Mouse (Mus musculus) right cerebral cortex, postnatal 14 days (tissue): ENCODE data around the gene Lrrc72.
"Not testable (repeated sequence)": the region's sequence is repeated elsewhere in the genome, so short reads cannot be mapped to it uniquely, and the experiment has no call there.

Experiments
- DNase-seq: peaks from one replicate; pipeline ENCODE4 v3.0.0; 2022

Gene Lrrc72

DNA sequence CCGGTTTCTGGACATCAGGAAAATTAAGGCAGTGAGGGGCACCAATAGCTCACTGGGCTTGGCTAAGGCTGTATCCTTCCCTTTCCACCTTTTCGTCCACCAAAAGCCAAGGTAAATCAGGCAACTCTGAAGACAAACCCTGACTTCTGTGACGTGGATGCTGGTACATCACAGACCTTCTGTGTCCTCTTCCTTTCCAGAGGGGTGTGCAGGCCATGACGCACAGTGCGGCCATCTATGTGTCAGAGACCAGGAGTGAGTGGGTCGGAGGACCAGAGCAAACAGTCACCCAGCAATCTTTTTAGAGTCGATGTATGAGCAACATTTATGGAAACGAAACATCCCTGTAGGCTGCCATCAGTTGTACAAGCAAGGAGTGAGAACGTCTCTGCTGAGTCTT is at the start of gene Lrrc72:
Gene Lrrc72, minus strand, starts transcription at position 101 of the 400 bp plus-strand sequence.
- DNase-seq: no peak

DNA sequence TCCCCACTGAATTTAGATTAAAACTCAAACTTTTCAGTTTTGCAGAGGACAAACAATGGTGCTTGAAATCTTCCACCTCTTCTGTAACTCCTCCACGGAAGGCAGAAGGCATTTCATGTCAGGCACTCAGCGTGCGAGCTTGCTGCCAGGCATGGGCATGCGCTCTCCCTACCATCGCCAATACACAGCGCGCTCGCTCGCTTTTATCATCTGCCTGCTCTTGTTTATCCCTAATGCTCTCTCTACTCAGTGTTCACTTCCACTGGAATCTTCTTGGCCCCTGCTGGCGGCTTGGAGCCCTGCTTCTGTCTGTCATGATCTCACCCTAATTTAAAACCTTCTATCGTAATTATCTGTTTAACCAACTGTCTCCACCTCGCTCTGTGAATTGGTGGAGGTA is 49.1 kb upstream of the Lrrc72 start:
- no peak for DNase-seq

DNA sequence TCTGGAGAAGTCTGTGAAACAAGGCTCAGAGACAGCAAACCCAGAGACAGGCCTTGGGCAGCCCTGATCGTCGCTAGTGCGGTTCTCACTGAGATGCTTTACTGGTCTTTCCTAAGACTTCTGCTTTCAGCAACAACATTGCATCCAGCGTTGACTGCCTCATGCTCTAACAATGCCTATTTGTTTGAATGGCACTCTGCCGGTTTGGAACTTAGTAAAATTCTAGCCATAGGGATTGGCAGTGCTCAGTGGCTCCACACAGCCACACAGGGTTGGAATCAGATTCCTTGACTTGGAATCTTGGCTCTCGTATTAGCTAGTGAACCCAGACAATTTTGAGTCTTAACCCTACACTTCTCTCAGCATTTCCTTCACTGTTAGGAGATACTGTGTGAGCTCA is 38.1 kb upstream of the Lrrc72 start:
- DNase-seq: no peak

DNA sequence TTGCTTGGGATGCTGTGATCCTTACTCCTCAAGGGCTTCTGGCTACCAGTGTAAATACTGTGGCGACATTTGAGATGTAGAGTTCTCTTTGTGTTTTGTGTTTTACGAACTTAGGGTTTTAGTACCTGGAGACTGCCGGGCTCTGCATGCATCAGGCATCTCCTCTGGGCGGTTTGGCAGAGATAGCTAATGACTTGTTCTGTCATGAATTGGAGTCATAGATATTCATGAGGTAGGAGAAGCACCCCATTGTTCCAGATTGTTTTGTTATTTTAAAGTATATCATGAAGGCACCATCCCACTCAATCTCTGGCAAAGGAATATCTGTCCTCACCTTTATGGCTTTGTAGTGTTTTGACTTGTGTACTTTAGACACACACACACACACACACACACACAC is 37.3 kb upstream of the Lrrc72 start:
- DNase-seq: no peak

DNA sequence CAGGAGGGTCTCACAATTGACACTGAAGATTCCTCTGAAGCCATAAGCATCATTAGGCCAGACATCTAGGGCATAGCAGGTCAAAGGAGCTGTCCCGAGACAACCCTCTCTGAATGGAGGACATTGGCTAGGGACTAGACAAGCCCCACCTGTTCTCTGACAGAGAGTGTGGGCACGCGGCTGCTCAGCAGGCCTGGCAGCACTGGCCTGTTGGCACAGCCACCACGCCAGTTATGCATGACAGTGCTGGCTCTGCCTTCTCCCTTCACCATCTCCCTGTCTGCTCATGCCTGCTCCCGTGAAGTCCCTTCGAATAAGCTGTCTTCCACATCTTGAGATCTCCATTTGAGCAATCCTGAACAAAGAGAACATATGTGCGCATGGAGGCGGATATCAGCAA is 36.4 kb upstream of the Lrrc72 start:
- DNase-seq: no peak

DNA sequence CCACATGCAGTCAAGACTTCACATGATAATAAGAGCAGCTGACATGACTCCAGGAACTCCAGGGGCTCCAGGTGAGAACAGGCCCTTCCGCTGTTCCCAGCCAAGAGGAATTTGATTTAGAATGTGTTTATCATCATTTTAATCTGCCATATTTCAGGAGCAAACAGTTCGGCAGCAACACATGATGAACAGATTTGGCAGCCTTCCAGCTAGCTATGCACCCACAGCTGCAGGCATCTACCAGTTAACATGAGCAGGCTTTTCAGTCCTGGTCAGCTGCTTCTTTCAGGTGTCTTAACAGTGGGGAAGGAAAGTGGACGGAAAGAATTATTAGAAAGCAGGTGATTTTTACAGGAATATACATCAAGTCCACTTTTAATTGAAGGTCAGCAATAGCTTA is 21.6 kb upstream of the Lrrc72 start:
- DNase-seq: no peak

DNA sequence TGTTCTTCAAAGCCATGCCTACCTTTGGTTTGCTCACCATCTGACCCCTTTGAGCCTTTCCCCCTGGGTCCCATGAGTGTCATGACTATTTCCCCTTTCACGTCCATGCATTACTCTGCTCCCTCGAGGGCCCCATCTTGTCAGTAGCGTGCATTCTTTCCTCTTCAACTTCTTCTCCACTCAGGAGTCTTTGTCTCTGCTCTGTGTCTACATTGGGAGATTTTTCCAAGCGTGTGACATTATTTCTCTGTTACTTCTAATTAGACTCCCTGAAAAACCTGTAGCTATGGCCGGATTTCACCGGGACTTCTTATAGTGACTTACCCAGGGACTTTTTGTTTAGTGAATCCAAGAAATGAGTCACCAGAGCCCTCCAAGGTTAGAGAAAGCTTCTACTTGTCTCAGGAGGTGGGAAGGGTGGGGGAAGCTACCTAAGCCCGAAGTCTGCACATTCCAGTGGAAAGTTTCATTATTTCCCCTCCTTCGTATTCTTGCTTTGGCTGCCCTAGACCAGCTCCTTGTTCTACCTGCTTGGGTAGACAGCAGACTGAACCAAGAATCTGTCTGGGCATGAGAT is 14.6 kb upstream of the Lrrc72 start:
- DNase-seq: no peak

DNA sequence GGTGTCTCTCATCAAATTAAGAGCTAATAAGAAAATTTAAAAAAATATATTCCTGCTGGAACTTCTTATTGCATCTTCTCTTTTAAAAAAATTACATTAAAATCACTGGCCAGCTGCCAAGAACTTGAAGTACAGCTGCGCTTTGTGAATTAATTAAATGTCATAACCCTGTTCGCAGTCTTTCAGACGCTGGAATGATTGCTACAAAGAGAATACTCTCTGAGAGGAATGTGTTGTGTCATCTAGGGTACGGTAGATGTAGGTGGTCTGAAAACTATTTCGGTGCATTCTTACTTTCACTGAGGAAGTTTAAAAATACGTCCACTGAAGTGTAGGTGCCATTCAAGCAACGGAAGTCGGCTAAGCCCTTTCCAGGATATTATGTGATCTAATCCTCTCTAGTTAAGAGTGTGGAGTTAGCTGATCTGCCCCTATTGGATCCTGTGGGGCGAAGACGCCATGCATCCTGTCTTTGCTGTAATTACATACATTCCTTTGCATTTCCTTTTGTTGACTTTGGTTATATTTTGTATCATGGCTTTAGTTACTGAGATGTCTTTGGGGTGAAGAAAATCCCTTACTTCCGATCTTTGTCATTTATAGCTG is 9.0 kb upstream of the Lrrc72 start:
- DNase-seq: no peak

DNA sequence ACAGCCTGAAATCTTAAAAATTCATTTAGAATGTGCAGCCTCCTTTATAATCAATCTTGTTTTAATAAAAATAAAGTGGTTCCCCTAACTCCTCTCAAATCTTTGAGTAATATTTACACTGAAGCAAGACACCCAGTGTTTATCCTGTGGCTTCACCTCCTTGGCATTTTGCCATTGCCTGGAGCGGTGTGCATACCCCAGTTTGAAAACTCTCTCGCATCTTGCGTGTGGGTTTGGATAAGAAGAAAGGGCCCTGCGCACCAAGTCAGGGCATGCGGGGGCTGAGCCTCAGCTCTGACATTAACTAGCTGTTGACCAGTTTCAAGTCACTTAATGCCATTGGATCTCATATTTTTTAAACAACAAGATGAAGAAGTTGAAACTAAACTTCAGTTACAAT is 2.2 kb upstream of the Lrrc72 start:
- no peak for DNase-seq

DNA sequence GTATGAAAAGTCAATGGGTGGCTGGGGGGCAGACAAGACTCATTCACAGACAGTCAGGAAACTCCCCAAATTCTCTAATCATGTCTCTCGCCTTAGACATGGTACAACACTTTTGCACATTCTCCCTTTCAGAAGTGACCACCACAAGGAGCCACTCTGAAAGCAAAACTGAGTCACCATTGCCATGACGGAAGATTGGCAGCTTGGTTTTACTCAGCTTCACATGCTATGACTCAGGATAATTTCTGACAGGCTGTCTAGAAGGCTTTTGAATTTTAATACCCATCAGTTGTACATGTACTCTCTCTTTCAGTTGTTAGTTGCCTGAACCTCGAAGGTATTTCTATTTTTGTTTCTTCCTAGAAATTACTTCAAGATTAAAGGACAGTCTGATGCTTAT is 12.0 kb downstream of the Lrrc72 start:
- DNase-seq: no peak

DNA sequence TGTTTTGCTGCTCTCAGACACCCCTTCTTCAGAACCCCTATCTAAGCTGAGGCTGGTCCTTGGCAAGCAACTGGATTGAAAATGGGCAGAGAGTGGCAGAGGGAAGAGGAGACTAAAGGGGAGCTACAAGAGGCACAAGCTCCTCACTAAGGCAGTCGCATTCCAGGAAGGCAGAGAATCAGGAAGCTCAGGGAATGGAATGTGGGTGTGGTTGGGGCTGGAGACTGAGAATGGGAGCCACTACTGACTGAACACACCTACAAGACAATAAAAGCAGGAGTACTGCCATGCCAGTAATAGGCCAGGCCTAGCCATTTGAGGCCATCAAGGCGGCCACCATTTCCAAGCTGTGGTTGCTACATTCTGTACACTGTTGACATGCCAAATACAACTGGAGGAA is 21.8 kb downstream of the Lrrc72 start:
- no peak for DNase-seq

DNA sequence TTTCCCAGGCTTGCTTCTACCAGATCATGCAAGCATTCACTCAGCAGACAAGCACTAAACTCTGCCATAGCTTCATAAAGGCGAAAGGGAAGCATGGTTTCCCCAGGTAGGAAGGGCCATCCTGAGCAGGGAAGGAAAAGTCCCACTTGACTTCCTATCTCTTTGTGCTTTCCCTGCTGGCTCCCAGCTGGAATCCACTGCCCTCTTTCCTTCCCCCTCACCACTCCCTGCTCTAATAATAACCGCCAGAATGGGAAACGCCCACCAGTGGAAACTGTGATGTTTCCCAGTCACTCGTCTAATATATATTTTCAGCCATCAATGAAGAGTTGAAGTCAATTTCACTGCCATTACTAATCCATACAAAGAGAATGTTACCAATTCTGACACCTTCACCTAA is 28.8 kb downstream of the Lrrc72 start:
- no peak for DNase-seq

DNA sequence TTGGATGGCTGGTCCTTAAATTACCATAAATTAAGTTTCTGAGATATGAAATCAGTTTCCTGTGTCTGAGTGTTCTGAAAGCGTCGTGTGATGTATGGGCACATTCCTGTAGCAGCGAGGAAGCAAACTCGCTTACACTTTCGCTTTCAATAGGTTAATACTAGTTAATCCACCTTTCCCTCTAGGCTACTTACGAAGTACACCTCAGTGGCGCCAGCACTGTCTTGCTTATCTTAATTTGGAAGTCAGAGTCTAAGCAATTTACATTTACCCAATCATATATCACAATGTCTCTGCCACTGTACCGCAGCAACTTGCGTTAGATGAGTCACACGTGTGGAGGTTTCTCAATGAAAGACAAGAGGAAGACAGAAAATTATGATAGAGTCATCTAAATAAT is 36.3 kb downstream of the Lrrc72 start:
- DNase-seq: no peak

DNA sequence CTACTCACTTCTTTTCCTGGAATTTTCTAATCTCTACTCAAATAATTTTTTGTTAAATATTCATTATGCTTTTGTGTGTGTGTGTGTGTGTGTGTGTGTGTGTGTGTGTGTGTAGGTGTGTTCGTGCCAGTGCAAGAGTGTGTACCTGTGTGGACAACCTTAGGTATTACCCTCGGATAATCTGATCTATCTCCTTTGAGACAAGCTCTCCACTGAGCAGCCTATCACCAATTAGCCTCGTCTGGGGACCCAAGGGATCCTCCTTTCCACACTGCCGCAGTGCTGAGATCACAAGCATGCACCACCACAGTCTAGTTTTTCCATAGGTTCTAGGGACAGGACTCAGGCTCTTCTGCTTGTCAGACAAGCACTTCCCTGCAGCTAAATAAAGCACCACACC is 37.0 kb downstream of the Lrrc72 start:
- DNase-seq: no peak

DNA sequence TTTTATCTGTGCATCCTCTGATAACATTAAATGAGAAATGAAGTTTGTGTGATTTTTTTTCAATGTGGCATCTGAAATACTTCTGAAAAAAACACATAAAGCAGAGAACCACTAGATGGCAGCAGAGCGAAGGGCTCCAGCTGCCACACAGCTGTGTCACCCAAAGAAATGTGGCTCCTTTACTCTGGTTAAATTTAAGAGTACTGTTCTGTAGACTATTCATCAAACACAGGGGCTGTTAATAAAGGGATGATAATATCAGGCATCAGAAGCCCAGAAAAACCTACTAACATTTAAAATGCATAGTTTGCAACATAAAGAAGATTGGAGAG is 38.1 kb downstream of the Lrrc72 start:
- peak; percentile 19 for DNase-seq

DNA sequence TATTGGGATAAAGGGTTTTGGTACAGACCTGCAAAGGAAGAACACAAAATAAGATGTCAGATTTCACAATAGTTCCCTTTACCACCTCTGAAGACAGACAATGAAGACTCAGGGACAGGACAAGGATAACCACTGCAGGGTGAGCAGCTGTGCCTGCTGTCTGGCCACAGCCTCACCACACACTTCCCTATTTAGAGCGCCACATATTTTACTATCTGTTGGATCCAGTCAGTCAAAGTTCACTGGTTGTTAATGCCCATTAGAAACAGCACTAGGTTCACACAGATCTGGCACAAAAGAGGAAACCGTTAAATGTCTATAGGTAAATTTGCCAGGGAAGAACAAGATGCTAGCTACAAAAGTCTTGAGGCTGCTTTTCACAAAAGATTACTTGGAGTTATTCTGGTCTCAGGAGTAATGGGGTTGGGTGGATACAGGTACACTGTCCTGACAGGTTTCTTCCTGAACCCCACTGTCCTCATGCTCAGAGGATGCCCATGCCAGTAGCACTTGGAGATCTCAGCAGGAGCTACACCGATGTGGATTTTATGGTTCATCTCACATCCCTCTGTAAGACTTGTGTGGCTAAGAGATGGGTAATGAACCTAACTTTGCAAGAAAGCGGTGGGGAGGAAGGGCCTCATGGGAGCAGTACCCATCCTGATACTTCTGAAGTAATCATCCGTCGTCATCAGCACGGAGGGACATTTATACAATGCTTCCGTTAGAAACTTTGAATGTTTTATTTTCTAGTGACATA is 38.6 kb downstream of the Lrrc72 start:
- DNase-seq: no peak

DNA sequence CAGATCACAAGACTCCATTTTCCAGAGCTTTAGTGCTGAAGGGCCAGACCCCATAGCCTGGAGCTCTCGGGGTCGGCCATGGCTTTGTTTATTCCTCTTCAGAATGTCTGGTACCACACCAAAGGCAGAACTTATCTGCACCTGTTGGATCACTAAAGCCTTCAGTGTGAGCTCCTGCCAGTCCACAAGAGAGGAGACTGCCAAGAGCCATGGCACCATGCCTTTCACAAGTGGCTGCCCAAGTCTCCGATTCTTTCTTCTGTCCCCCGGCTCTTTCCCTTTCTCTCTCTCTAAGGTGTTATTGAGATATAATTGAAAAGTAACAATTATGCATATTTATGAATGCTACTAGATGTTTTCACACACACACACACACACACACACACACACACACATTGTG is 43.1 kb downstream of the Lrrc72 start:
- no peak for DNase-seq

DNA sequence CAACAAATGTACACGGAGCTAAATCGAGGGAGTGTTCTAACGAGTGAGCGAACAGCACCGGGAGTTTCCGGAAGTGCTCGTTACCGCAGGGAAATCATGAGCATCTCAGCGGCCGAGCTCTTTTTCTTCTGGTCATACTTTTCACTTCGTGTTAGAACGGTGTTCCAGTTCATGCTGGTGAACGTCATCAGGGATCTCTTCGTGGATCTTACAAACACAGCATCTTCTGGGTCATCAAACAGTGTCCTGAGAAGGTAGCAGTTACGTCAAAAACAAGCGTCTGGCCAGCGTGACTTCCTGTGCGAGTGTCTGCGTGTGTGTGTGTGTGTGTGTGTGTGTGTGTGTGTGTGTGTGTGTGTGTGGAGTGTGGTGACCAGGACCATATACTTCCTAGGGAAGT is 44.7 kb downstream of the Lrrc72 start:
- peak; percentile 25 for DNase-seq

DNA sequence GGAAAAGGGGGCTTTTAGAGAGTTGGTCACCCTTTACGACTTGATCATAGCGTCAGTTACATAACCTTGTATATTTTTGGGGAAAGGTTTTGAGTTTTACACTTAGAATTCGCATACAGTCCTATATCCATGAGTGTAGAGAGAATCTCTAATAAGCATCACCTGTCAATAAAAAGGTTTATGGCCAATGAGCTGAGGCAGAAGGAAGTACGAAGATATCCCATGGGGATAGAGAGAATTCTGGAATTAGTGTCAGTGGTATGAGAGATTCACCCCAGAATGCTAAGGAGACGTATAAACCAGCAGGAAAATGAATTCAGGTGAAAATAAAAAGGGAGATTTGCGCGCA is 45.4 kb downstream of the Lrrc72 start:
- no peak for DNase-seq

DNA sequence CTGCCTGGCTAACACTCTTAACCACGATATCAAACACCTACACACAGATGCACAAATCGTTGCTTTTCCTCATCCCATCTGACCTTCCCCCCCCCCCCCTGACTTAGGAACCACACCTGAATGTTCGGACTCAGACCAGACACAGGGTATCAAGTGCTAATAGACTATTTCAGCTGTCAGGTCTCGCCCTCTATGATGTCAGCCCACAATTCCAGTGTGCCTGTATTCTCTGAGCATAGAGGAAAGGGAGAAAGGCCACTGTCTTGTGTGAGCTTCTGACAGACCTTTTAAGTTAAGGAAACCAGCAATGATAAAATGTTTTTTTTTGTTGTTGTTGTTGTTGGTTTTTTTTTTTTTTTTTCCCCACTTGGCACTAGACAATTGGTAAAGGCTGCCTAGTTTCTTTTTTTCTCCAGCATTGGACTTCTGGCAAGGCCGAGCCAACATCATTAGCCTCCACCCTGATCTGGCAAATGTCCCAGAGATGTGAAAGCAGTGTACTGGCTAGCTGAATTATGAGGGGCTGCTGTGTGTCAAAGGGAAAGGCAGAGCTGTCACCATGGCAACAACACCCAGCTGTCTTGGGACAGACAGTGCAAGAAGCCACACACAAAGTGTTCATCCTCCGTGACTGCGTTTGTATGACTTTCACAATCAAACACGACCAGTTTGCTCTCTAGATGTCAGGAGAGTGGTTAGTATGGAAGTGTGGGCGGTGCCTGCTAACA is 46.0 kb downstream of the Lrrc72 start:
- DNase-seq: peak; percentile 25

DNA sequence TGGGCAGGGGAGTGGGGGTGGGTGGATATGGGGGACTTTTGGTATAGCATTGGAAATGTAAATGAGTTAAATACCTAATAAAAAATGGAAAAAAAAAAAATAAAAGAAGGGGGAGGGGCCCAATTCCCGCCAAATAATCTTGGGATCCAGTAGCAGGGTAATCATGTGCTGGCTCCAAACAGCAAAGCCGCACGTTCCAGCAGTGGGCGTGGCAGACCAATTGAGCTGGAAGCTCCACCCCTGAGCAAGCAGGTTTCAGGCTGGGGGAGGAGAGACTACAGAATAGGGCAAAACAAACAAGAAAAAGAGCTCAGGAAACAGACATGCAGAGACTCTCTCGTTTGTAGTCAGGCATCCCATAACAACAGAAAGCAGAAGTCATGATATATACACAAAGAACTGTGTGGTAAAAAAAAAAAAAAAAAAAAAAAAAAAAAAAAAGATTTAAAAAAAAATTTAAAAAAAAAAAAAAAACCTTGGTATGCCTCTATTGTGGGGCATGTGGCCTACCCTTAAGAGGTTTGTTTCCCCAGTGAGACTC is 47.5 kb downstream of the Lrrc72 start:
- not testable (repeated sequence) for DNase-seq

DNA sequence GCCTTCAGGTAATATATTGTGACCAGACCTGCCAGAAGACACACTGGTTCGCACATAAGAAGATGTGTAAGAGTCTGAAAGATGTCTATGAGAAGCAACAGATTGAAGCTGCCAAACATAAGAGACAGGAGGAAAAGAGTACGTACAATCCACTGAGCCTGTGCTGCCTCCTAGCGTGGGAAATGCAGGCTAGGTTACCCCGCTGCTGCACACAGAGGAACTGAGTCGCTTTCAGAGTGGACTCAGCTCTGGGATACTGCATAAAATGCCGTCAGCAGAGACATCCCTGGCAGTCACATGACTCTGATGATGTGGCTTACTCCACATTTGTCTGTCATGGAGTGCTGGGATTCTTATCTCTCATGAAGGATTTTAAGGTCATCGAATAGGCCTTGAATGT is 58.2 kb downstream of the Lrrc72 start:
- no peak for DNase-seq

DNA sequence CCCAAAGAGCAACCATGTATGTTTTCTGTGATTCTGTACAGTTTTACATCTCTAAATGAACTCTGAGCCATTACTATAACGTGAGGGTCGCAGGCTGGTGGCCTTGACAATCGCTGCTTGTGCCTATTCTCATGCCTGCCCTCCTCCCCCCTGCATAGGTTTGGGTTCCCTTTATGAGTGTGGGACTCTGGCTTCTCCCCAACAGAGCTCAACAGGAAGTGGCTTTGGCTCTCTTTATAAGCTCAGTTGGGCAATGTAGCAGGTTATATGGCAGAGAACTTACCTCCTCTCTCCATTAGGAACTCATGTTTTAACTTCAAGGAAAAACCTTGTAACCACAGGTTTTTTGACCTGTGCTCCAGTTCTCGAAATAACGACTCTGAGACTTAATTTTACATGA is 62.9 kb downstream of the Lrrc72 start:
- no peak for DNase-seq

DNA sequence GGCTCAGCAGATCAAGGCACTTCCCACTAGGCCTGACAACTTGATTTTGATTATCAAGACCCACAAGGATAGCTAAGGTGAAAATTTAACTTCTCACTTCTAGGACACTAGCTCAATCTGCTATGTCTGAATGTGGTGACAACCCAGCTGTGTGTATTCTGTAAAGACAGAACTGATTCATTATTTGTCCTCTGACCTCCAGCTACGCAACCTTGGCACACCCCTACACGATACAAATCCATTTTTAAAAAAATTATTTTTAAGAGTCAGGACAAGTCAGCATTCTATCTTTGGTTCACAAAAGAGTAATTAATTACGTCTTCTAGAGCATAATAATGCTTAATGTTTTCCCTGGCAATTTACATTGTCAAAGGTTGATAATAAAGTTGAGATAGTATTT is 63.6 kb downstream of the Lrrc72 start:
- DNase-seq: no peak
